In genomic region chr2:165459663-165460062, GRCm38 (mm10) we compare ENCODE assay signal across 25 mouse cellular contexts. TPM values are rescaled to one million over a fixed set of nuclear protein-coding genes. Genes with fewer than 3 reads are reported as not detected.
DNase-seq lines count a peak whose midpoint lies in the region; ATAC-seq and TF ChIP-seq lines count a peak whose summit lies in the region.
"Had no signal": no experiment of that assay in that cellular context is flagged by ENCODE, and none has a peak within 500 bp of the region (broad histone marks: within the 10 kb centered on the region; RNA-seq: fewer than 3 reads in every experiment).

No protein-coding gene starts in this region.

- H3K9ac ChIP-seq in midbrain, postnatal 0 days (replicated peaks; ENCODE audit: low read length, poor library complexity, severe bottlenecking), result no peak overlapping the region
- H3K9ac ChIP-seq: embryonic facial prominence, embryonic 15.5 days had no signal

- peak overlapping the region; percentile 13 for H3K27ac ChIP-seq in midbrain, embryonic 10.5 days (replicated peaks)
- H3K27ac ChIP-seq in midbrain, postnatal 0 days (ENCODE audit: low read depth, low read length), result no peak overlapping the region
- H3K27ac ChIP-seq: embryonic facial prominence, embryonic 15.5 days; gastrocnemius, adult 2 months; hindbrain, postnatal 0 days; macrophage had no signal

- H3K9me3 ChIP-seq in midbrain, embryonic 10.5 days (replicated peaks), result no peaks in the 10 kb centered on the region
- no peaks in the 10 kb centered on the region for H3K9me3 ChIP-seq in midbrain, postnatal 0 days (ENCODE audit: low read length)
- H3K9me3 ChIP-seq: embryonic facial prominence, embryonic 15.5 days had no signal

- no peaks in the 10 kb centered on the region for H3K27me3 ChIP-seq in midbrain, embryonic 10.5 days (ENCODE audit: low read depth, poor library complexity, severe bottlenecking)
- H3K27me3 ChIP-seq in midbrain, postnatal 0 days (ENCODE audit: insufficient read depth, low read length), result no peaks in the 10 kb centered on the region
- H3K27me3 ChIP-seq: embryonic facial prominence, embryonic 15.5 days had no signal

- no peak for ATAC-seq in midbrain, postnatal 0 days (ENCODE audit: low FRiP score)
- ATAC-seq: forebrain, embryonic 14.5 days; hindbrain, postnatal 0 days; Patski had no signal

- no peak overlapping the region for H3K4me3 ChIP-seq in midbrain, embryonic 10.5 days
- no peak overlapping the region for H3K4me3 ChIP-seq in midbrain, postnatal 0 days (ENCODE audit: low read depth, low read length)
- H3K4me3 ChIP-seq: embryonic facial prominence, embryonic 15.5 days; gastrocnemius, adult 2 months had no signal

- no peak for TF ChIP-seq CTCF in midbrain, postnatal 0 days (IDR thresholded peaks at IDR 0.05)

- 40% methylated on average over 7 of the region's 7 CpGs for WGBS in midbrain, embryonic 10.5 days
- 31% methylated on average over 7 of the region's 7 CpGs for WGBS in midbrain, postnatal 0 days

- no peaks in the 10 kb centered on the region for H3K36me3 ChIP-seq in midbrain, embryonic 10.5 days
- H3K36me3 ChIP-seq in midbrain, postnatal 0 days (ENCODE audit: insufficient read depth, low read length), result no peaks in the 10 kb centered on the region
- H3K36me3 ChIP-seq: embryonic facial prominence, embryonic 15.5 days had no signal

- no peak overlapping the region for H3K4me2 ChIP-seq in midbrain, postnatal 0 days (ENCODE audit: low read depth, low read length, poor library complexity, severe bottlenecking)
- H3K4me2 ChIP-seq: embryonic facial prominence, embryonic 15.5 days had no signal

- DNase-seq in midbrain, embryonic 10.5 days (ENCODE audit: low spot score), result no peak
- no peak for DNase-seq in midbrain, postnatal 0 days (ENCODE audit: low spot score)
- peak; percentile 35 for DNase-seq in forelimb bud, embryonic 11.5 days (ENCODE audit: low read depth, low spot score)
- DNase-seq in kidney, postnatal 10 days, result peak; percentile 85
- peak; percentile 52 for DNase-seq in retina, postnatal 1 day
- DNase-seq in cerebellum, adult 8-10 months, result no peak
- DNase-seq in ovary, postnatal 10 days (ENCODE audit: low spot score), result no peak
- no peak for DNase-seq in adrenal gland, postnatal 10 days
- DNase-seq: B cell, adult 2 months; cerebellum, postnatal 25 days; gastrocnemius, adult 2 months; heart, postnatal 14 days; liver; lung, adult 2 months; right cerebral cortex, postnatal 14 days; thymus, postnatal 4 days had no signal

- peaks cover 22% of the 10 kb centered on the region for H3K4me1 ChIP-seq in midbrain, embryonic 10.5 days
- H3K4me1 ChIP-seq in midbrain, postnatal 0 days (ENCODE audit: insufficient read depth, low read length), result no peaks in the 10 kb centered on the region
- H3K4me1 ChIP-seq: embryonic facial prominence, embryonic 15.5 days had no signal

RNA-seq across cellular contexts. Expression of gene Slc13a3, which starts 13.4 kb away (rescaled TPM):
- polyA plus RNA-seq in midbrain, embryonic 10.5 days (2016; fragmentation: Nextera tagmentation; extraction: Ambion mirVana), result 0.48 and 1.3 TPM in 2 replicates
- 25.5 and 32.1 TPM in 2 replicates for total RNA-seq in midbrain, postnatal 0 days (2014; rRNA removed)
- polyA plus RNA-seq in midbrain, postnatal 0 days (2015; fragmentation: Nextera tagmentation; extraction: Ambion mirVana), result 17.4 and 20.3 TPM in 2 replicates
- 10 to 100 TPM; 17.4 to 38.9 TPM for total RNA-seq in adrenal gland, postnatal 10 days (2021)
- total RNA-seq: neutrophil, adult 5-6 weeks had no signal

RNA-seq across cellular contexts. Expression of gene Trp53rka, which starts 33.5 kb away (rescaled TPM):
- 53.2 and 56.9 TPM in 2 replicates for polyA plus RNA-seq in midbrain, embryonic 10.5 days (2016; fragmentation: Nextera tagmentation; extraction: Ambion mirVana)
- 37.1 and 54.9 TPM in 2 replicates for total RNA-seq in midbrain, postnatal 0 days (2014; rRNA removed)
- polyA plus RNA-seq in midbrain, postnatal 0 days (2015; fragmentation: Nextera tagmentation; extraction: Ambion mirVana), result 37.0 and 40.3 TPM in 2 replicates
- 10 to 100 TPM; 13.8 to 16.8 TPM for total RNA-seq in adrenal gland, postnatal 10 days (2021)

RNA-seq across cellular contexts. Expression of gene Slc2a10, which starts 43.9 kb away (rescaled TPM):
- polyA plus RNA-seq in midbrain, embryonic 10.5 days (2016; fragmentation: Nextera tagmentation; extraction: Ambion mirVana), result 4.0 and 4.4 TPM in 2 replicates
- 1.8 and 1.9 TPM in 2 replicates for total RNA-seq in midbrain, postnatal 0 days (2014; rRNA removed)
- 2.5 and 2.6 TPM in 2 replicates for polyA plus RNA-seq in midbrain, postnatal 0 days (2015; fragmentation: Nextera tagmentation; extraction: Ambion mirVana)
- total RNA-seq in adrenal gland, postnatal 10 days (2021), result 1 to 10 TPM; 1.7 to 2.3 TPM
- total RNA-seq: neutrophil, adult 5-6 weeks had no signal
- polyA plus RNA-seq: macrophage, Patski had no signal

RNA-seq across cellular contexts. Expression of gene Ocstamp, which starts 59.5 kb away (rescaled TPM):
- 0.06 and 0.07 TPM in 2 replicates for polyA plus RNA-seq in midbrain, embryonic 10.5 days (2016; fragmentation: Nextera tagmentation; extraction: Ambion mirVana)
- not detected in 2 replicates for total RNA-seq in midbrain, postnatal 0 days (2014; rRNA removed)
- polyA plus RNA-seq in midbrain, postnatal 0 days (2015; fragmentation: Nextera tagmentation; extraction: Ambion mirVana), result 0.04 and 0.06 TPM in 2 replicates
- total RNA-seq in adrenal gland, postnatal 10 days (2021), result under 1 TPM; 0.30 to 0.51 TPM
- total RNA-seq: heart, adult 8-10 months; heart, postnatal 14 days; layer of hippocampus, adult 18-20 months; left cerebral cortex, postnatal 10 days; neutrophil, adult 5-6 weeks had no signal
- polyA plus RNA-seq: forebrain, embryonic 14.5 days; hindbrain, postnatal 0 days; macrophage; Patski had no signal

Comparison
In these comparisons a context has a peak if more than half of its experiments do, and no peak if none do; other contexts are left out.
1. DNase-seq: peak in forelimb bud, embryonic 11.5 days (single experiment), kidney, postnatal 10 days (single experiment) and retina, postnatal 1 day (single experiment); none in midbrain, embryonic 10.5 days (single experiment), midbrain, postnatal 0 days (single experiment), cerebellum, adult 8-10 months (single experiment), ovary, postnatal 10 days (single experiment) and adrenal gland, postnatal 10 days (single experiment).